Mouse (Mus musculus) spleen, adult 12 weeks (tissue): Measurements from ENCODE around the gene Mga.

ENCODE experiments used
- DNase-seq: peaks from one replicate; pipeline ENCODE4 v3.0.0; 2022; ENCODE audit warnings: low spot score

Mga gene

DNA sequence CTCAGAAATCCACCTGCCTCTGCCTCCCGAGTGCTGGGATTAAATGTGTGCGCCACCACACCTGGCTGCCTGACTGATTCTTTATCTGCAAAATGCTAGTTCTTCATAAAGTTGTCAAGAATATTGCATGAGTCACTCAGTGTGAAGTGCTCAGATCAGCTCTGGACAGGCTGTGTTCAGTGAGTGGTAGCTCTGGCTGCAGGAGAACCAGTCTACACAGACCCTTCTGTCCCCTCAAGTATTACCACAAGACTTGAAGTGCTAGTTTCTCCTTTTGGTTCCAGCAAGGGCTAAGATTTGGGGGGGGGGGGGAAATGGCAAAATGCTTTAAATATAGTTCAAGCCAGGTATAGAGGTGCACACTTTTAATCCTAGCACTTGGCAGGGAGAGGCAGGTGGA is 90.4 kb downstream of the Mga start:
- DNase-seq: no peak

DNA sequence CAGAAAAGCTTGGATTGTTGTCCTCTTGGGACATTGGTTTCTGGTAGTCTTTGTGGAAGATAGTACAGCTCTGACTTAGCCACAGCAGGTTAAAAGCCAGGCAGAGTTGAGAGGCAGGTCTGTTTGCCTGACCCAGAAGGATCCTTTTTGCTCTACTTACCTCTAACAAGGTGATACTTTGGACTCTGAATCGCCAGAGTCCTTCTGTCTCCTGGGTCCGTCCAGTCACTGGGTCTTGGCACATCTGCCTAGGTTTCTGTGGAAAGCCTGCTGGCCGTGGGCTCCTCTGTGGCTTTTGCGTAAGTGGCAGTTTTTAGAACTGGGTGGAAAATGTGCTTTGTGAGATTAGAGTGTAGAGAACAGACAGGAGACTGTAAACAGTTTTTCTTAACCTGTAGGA is 91.9 kb downstream of the Mga start:
- DNase-seq: no peak

DNA sequence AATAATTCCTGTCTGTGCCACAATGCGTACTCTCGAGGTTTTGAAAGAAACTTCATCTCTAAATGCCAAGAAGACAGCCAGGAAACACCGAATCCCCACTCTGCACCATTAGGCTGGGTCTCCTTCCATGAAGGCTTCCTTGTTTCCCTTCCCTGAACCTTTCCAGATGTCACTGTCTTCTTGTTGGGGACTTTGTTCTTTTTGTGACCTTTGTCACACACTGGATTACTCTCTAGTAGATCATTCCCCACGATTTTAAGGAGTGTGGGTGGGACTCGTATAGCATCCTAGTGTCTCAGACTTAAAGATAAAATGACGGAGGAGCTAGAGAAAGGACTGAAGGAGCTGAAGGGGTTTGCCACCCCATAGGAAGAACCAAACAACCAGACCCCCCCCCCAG is 93.9 kb downstream of the Mga start:
- DNase-seq: no peak

DNA sequence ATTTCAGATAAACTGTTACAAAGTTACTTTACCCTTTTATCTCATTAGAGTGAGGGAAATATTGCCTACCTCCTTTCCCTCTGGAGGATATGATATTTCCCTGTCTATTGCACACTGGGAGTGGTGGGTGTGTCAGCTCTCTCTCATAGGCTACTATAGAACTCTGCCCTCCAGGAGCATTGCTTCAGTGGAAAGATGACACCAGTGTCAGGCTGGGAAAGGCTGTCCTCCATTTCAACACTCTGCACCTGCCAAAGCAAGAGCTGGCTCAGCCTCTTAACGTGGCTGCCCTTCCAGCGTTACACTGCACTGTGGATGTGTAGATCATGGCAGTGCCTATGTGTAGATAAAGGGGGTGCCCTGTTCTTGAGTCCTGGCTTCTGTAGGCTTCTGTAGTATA is 95.3 kb downstream of the Mga start:
- DNase-seq: no peak

DNA sequence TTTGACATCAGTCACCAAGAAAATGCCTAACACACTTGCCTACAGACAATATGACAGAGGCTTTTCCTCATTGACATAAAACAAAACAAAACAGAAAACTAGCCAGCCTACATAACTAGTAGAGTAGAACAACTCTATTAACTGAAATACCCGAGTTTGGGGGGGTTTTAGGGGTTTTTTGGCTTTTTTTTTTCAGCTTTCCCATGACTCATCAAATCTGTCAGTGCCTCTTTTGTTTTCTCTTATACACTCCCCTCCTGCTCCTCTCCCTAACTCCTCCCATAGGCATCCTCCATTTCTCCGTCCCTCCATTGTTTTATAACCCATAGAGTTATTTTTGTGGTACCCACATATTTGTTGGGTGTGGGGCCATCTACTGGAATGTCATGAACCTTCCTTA is 96.5 kb downstream of the Mga start:
- no peak for DNase-seq

DNA sequence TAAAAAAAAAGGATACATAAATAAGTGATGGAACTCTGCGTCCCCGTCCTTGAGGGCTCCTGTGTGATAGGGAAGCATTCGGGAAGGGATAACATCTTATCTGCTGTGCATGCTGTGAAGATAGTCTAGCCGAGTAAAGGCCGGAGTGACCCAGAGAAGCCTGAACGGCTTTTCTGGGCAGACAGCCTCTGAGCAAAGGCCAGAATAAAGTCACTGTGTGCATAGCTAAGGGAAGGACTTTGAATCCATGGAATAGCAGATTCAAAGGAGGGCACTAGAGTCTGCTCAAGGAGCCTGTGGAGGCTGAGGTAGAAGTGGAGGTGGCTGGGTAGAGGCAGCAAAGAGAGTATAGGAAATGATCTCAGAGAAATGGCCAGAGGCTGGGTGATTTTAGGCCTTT is 97.8 kb downstream of the Mga start:
- no peak for DNase-seq

DNA sequence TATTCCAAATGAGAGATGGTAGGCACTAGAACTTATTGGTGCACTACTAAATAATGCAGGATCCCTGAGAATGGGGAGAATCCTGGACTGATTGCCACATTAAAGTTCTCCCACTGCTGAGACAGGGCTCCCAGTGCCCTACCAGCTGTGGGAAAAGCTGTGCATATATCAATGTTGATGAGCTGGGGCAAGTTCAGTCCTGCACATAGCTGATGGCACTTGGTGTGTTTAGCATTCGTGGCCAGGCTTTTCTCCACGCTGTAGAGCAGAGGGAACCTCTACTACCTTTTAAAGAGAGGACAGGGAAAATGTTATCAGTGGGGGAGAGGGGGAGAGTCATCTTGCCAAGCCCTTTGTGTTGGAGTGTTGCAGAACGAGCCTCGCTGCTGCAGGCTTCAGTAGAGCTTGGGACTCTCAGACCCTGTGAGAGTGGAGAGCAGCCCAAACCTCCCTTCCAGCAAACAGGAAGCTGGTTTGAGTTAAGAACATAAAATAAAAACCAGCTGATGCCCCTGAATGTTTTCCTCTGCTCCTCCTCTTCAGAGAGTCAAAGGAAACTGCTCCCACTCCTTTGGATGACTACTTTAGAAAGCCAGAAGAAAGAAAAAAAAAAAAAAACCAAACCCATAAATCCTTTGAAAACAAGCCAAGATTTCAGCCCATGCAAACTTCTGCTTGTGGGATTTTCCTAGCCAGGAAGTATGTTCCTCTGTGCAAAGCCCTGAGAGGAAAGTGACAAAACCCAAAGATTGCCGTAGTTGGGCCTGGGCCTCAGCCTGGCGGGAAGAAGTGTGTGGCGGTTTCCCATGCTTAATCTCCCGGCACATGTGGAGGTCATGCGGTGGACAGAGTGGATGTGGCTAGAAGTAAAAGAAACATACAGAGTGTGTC is 98.6 kb downstream of the Mga start:
- no peak for DNase-seq

DNA sequence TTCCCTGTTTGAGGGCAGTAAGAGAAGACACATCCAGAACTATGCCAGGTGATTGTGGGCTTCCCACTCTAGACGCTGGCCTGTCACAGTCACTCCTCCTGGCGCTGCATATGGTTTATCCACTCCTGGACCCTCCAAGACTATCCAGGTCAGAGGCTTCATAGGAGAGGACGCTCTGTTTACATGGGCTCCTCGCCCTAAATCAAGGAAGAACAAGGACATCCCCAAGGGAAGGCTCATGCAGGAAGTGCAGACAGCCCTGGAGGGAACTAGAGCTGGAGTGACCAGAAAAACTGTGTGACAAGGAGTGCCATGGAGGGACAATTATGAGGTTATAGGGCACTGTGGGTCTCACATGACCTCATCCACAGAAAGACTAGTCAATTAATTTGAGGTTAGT is 100.3 kb downstream of the Mga start:
- DNase-seq: no peak

DNA sequence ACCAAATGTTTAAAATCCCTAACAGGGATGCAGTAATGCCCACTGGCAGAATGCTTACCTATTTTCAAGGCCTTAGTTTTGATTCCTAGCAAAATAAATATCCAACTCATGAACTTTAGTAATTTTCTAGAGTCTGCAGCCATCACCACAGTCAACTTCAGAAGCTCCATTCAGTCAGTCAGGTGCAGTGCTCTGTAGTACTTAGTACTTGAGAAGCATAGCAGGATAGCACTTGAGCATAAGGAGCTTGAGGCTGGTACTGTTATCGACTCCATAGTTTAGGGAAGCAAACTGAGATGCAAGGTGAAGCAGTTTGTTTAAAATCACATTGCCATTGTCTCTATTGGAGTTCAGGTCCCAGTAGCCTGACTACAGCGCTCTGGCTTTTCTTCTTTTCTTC is 102.7 kb downstream of the Mga start:
- DNase-seq: no peak

DNA sequence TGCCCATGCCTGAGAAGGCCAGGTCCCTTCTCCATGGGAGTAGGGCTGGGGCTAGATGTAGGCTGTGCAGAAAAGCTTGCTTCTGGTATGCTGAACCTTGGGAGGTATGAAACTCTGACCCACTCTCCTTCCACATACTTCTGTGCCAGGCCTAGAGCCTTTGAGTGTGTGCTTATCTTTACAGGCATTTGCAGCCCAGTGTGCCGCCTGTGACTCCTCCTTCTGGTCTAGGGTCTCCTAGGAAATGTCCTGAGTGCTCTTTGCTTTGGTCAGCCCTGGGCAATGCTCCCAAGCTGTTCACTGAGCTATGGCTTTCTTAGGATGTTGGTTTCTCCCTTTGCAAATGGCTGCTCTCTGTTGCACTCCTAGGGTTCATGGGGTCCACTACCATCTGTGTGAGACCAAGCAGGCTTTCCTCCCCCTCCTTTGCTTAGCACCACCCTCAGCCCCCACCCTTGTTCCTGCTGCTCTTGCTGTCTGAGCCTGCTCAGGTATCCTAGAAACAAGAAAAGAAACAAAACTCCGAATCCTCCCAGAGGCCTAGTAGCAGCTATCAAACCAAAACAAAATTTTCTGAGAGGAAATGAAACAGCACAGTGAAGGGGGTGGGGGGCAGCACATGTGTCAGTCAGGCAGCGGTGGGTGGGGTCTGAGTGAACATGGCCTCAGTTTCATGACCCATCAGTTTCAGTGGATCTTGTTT is 104.0 kb downstream of the Mga start:
- no peak for DNase-seq

DNA sequence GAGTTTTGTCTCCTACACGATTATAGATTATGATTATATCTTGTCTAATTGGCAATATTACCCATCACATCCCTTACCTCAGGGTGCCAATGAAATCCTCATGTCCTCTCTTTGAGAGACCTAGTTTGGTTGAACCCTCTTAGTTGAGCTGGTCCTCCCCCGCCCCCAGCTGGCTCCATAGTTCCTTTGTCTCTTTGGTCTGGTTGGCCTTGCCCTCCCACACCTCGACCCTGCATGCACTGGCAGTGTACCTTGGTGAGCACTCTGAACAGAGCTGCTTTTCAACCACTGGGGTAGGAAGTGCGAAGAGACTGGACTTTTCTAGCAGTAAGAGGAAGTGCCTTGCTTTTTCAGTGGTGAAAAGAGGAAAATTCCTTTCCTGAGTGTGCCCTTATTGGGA is 104.9 kb downstream of the Mga start:
- no peak for DNase-seq

DNA sequence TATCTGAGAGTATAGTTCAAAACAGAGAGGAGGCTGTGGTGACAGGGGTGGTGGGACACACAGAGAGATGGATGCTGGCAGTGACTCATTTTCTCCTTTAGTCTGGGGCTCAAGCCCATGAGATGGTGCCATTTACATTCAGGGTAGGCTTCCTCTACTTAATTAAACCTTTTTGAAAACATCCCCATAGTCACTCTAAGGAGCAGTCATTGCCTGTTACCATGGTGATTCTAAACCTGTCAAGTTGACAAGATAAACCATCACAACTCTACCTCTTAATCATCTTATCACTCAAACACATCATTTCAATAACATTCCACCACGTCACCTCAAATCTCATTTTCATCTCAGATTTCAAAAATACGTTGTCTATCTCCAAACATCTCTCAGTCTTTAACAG is 106.9 kb downstream of the Mga start:
- no peak for DNase-seq

DNA sequence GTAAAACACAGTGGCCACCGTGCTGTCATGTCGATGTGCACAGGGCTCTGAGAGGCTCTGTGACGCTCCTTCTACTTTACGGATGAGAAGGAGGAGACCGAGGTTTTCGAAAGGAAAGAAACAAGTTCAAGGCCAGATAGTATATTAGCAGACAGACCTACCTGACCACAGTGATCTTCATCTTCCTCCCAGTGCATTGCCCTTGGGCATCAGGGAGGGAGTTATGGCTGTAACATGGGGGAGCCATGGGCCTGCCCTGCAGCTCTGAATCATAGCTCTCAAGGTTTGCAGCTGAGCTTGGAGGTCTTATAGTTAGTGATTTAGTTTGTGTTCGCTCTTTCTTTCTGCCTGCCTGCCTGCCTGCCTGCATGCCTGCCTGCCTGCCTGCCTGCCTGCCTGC is 109.7 kb downstream of the Mga start:
- DNase-seq: no peak

DNA sequence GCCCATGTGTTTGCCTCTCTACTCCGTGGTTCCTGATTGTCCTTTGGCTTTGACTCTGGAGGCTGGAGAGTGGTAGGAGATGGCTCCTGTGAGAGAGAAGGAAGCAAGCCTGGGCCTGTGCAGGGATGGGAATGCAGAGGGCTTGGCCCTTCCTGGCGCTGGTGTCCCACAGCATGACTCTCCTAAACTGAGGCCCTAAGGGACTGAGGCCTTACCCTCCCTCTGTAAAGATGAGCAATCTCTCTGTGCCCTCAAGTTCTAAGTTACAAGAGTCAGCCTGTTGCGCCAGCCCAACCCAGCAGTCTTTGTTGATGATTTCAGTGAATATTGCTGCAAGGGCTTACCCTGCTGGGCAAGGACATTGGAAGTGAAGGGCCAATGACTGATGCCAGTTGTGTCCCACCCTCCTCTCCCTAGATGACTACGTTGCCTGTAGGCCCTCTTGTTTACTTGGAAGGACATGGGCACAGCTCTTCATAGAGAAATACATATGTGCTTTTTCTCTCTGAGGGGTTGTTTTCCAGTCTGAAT is 110.7 kb downstream of the Mga start:
- DNase-seq: no peak

DNA sequence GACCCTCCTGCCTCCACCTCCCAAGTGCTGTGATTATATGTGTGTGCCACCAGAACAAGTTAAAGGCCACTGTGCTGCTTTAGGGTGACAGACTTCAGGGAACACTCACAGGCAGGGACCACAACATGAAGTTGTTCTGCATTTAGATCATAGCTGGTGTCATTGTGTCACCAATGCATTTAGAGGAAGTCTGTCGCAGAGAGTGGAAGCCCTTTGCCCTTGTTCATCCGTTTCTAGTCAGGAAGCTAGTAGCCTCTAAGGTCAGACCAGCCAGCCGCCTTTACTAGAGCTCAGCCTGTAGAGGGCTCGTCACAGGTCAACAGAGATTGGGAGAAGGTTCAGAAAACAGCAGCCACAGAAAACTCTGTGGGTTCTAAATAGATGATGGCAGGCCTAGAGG is 111.6 kb downstream of the Mga start:
- DNase-seq: no peak

DNA sequence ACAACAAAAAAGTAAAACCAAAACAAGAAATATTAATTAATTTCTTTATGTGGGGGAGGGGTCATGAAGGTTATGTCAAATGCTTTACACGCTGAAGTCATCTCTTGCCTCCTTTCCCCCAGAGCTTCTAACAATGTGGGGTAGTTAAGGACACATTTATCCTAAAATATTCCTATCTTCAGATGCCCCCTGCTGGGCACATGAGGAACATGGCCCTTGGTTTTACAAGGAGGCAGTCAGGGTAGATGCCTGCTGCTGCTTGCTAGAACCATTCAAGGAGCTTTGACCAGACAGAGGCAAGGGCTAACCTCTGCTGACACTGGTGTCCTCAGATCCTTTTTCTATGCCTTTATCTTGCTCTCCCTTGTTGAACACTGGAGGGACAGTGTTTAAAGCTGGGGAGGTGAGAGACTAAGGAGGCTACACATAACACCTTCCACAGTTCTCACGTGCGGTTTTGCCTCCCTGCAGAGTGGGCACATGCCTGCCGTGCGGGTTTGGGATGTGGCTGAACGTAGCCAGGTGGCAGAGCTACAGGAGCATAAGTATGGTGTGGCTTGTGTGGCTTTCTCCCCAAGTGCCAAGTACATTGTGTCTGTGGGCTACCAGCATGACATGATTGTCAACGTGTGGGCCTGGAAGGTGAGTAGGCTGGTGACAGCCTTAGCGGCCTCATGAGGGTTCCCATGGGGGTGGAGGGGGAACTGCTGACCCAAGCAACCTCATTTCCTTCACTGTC is 114.6 kb downstream of the Mga start:
- no peak for DNase-seq

DNA sequence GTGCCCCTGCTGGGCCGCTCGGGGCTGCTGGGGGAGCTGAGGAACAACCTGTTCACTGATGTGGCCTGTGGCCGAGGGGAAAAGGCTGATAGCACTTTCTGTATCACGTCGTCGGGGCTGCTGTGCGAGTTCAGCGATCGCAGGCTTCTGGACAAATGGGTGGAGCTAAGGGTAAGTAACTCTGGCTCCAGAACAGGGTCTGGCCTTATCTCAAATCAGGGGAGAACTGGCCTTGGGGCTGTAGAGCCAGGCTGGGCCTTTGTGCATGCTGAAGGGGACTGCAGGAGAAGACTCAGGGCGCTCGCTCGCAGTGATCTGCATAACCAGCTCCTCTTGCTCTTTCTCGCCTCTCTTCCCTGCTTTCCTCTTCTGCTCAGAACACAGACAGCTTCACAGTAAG is 115.9 kb downstream of the Mga start:
- DNase-seq: no peak

DNA sequence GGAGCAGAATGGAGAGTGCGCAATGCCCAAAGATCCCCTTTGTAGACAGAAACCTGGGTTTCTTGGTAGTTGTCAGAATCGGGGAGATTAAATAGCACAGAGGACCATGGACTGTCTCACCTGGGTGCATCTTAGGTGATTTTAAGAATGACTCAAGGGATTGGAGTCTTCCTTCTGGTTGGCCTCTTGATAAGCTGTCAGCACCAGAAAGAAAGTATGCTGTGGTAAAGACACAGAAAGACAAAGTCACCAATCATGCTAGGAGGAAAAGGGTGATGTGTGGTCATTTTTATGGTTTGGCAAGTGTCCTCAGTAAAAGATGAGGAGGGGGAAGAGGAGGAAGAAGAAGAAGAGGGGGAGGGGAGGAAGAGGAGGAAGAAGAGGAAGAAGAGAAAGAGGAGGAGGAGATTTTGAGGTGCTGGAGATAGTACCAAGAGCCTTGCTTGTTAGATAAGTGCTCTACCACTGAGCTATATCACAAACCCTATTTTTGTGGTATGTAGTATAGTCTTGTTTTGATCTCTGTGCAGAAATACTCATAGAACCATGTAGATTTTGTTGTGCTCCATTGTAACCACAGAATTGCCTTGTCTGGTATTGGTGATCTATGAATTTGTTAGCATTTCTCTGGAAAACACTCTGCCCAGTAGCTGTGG is 116.9 kb downstream of the Mga start:
- DNase-seq: no peak

DNA sequence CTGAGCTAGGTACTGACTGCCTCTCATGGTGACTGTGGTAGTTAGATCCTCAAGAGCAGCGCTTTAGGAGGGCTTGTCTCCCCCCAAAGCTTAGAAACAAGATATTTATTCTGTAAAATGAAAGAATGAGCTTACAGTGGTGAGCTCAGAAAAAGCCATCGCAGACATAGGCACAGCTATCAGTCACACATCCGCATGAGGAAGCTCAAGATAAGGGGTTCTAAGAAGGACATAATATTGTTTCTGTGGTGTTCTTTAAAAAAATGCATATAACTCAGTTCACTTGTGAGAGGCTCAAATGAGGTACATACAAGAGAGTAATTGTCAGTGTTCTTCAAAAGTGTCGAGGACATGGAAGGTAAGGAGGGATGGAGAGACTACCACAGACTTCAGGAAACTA is 118.9 kb downstream of the Mga start:
- no peak for DNase-seq

DNA sequence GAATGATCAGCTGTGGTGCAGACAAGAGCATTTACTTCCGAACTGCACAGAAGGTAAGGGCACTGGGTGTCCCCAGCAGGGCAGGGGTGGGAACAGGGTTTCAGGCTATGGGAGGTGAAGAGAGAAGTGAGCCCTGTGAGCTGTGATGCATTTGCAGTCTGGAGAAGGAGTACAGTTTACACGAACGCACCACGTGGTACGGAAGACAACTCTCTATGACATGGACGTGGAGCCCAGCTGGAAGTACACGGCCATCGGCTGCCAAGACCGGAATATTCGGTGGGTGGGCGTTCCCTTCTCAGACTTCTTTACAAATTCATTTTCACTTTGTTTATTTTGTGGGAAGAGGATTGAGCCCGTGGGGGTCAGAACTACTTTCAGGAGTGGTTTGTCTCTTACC is 120.6 kb downstream of the Mga start:
- no peak for DNase-seq
